Mouse (Mus musculus): Measurements from ENCODE around the gene Ube2t. TPM values are rescaled to one million over a fixed set of nuclear protein-coding genes. Genes with fewer than 3 reads are reported as not detected.
A peak's percentile ranks its signal among the peaks of the same experiment; 100 is the strongest.

Ube2t gene
- polyA plus RNA-seq, 1 experiment, result 2.7 TPM

GRCm38 (mm10) chr1:134995954-134996353, 33.6 kb downstream of the Ube2t start:
- Histone ChIP-seq H3K27me3 (ENCODE audit: control insufficient read depth, insufficient read depth, low read length) (no peaks in the 10 kb centered on the region), H3K4me3 (replicated peaks; ENCODE audit: insufficient read depth, low read depth, low read length) (no peak overlapping the region), H3K27ac (ENCODE audit: insufficient read depth, low read length) (no peak overlapping the region), H3K4me1 (ENCODE audit: control insufficient read depth, insufficient read depth, low read length) (no peaks in the 10 kb centered on the region; the same call in 1 of the 2 replicates)
- WGBS, result 33% methylated on average over 1 of the region's 1 CpGs
- DNase-seq, result no peak
- TF ChIP-seq CTCF (IDR thresholded peaks at IDR 0.05; ENCODE audit: borderline replicate concordance, insufficient read depth, low read depth, low read length), result no peak
- no peak for TF ChIP-seq POLR2A (IDR thresholded peaks at IDR 0.05; ENCODE audit: borderline replicate concordance, insufficient read depth, low read length)

- H3K27ac ChIP-seq (ENCODE audit: insufficient read depth, low read length), result no peak overlapping the region
- 82% methylated on average over 7 of the region's 7 CpGs for WGBS
- TF ChIP-seq POLR2A (IDR thresholded peaks at IDR 0.05; ENCODE audit: borderline replicate concordance, insufficient read depth, low read length) (no peak), CTCF (IDR thresholded peaks at IDR 0.05; ENCODE audit: borderline replicate concordance, insufficient read depth, low read depth, low read length) (no peak)
- H3K4me3 ChIP-seq (replicated peaks; ENCODE audit: insufficient read depth, low read depth, low read length), result no peak overlapping the region
- DNase-seq, result no peak
- no peaks in the 10 kb centered on the region; the same call in 1 of the 2 replicates for H3K4me1 ChIP-seq (ENCODE audit: control insufficient read depth, insufficient read depth, low read length)
- no peaks in the 10 kb centered on the region for H3K27me3 ChIP-seq (ENCODE audit: control insufficient read depth, insufficient read depth, low read length)
These were observed 34.1 kb downstream of the Ube2t start for GRCm38 (mm10) chr1:134996471-134996870.

DNA sequence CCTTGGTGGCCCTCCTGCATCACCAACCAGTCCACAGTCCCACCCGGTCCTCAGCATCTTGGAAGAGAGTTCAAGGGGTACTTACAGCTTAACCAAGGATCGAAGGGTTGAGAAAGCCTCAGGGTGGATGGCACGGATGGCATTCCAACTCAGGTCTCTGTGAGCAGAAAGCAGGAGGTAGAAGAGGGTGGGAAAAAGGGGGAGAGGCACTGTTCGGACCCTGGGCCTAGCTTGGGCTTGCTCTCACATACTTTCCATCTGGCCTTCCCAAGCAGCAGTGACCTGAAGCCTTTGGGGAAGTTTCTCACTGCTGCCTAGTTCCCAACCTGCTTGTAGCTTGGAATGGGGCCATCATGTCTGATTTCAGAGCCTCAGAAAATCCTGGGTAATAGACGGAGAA, 35.2 kb downstream of the Ube2t start:
- Histone ChIP-seq H3K4me3 (replicated peaks; ENCODE audit: insufficient read depth, low read depth, low read length) (no peak overlapping the region), H3K4me1 (ENCODE audit: control insufficient read depth, insufficient read depth, low read length) (no peaks in the 10 kb centered on the region; the same call in 1 of the 2 replicates), H3K27me3 (ENCODE audit: control insufficient read depth, insufficient read depth, low read length) (no peaks in the 10 kb centered on the region), H3K27ac (ENCODE audit: insufficient read depth, low read length) (no peak overlapping the region)
- no peak for TF ChIP-seq POLR2A (IDR thresholded peaks at IDR 0.05; ENCODE audit: borderline replicate concordance, insufficient read depth, low read length)
- TF ChIP-seq CTCF (IDR thresholded peaks at IDR 0.05; ENCODE audit: borderline replicate concordance, insufficient read depth, low read depth, low read length), result no peak
- 72% methylated on average over 5 of the region's 5 CpGs for WGBS
- no peak for DNase-seq

- TF ChIP-seq CTCF (IDR thresholded peaks at IDR 0.05; ENCODE audit: borderline replicate concordance, insufficient read depth, low read depth, low read length) (no peak), POLR2A (IDR thresholded peaks at IDR 0.05; ENCODE audit: borderline replicate concordance, insufficient read depth, low read length) (no peak)
- H3K27ac ChIP-seq (ENCODE audit: insufficient read depth, low read length), result no peak overlapping the region
- H3K27me3 ChIP-seq (ENCODE audit: control insufficient read depth, insufficient read depth, low read length), result no peaks in the 10 kb centered on the region
- H3K4me3 ChIP-seq (replicated peaks; ENCODE audit: insufficient read depth, low read depth, low read length), result no peak overlapping the region
- WGBS, result 35% methylated on average over 8 of the region's 8 CpGs
- DNase-seq, result peak in 1 of 2 experiments; percentile 25
- H3K4me1 ChIP-seq (ENCODE audit: control insufficient read depth, insufficient read depth, low read length), result no peaks in the 10 kb centered on the region; the same call in 1 of the 2 replicates
These were observed 35.9 kb downstream of the Ube2t start for GRCm38 (mm10) chr1:134998231-134998630.

GRCm38 (mm10) chr1:135000527-135000926, 38.2 kb downstream of the Ube2t start:
- 88% methylated on average over 9 of the region's 9 CpGs for WGBS
- H3K4me1 ChIP-seq (ENCODE audit: control insufficient read depth, insufficient read depth, low read length), result no peaks in the 10 kb centered on the region; the same call in 1 of the 2 replicates
- H3K27ac ChIP-seq (ENCODE audit: insufficient read depth, low read length), result no peak overlapping the region
- no peak overlapping the region for H3K4me3 ChIP-seq (replicated peaks; ENCODE audit: insufficient read depth, low read depth, low read length)
- TF ChIP-seq CTCF (IDR thresholded peaks at IDR 0.05; ENCODE audit: borderline replicate concordance, insufficient read depth, low read depth, low read length) (no peak), POLR2A (IDR thresholded peaks at IDR 0.05; ENCODE audit: borderline replicate concordance, insufficient read depth, low read length) (no peak)
- DNase-seq, result no peak
- no peaks in the 10 kb centered on the region for H3K27me3 ChIP-seq (ENCODE audit: control insufficient read depth, insufficient read depth, low read length)

GRCm38 (mm10) chr1:135003346-135003745, 41.0 kb downstream of the Ube2t start:
- no peak for TF ChIP-seq POLR2A (IDR thresholded peaks at IDR 0.05; ENCODE audit: borderline replicate concordance, insufficient read depth, low read length)
- H3K4me1 ChIP-seq (ENCODE audit: control insufficient read depth, insufficient read depth, low read length), result no peaks in the 10 kb centered on the region

GRCm38 (mm10) chr1:135005696-135006095, 43.3 kb downstream of the Ube2t start:
- 30% methylated on average over 7 of the region's 7 CpGs for WGBS
- no peak for TF ChIP-seq POLR2A (IDR thresholded peaks at IDR 0.05; ENCODE audit: borderline replicate concordance, insufficient read depth, low read length)
- no peak for TF ChIP-seq CTCF (IDR thresholded peaks at IDR 0.05; ENCODE audit: borderline replicate concordance, insufficient read depth, low read depth, low read length)
- H3K27me3 ChIP-seq (ENCODE audit: control insufficient read depth, insufficient read depth, low read length), result no peaks in the 10 kb centered on the region
- no peak overlapping the region for H3K27ac ChIP-seq (ENCODE audit: insufficient read depth, low read length)
- H3K4me3 ChIP-seq (replicated peaks; ENCODE audit: insufficient read depth, low read depth, low read length), result no peak overlapping the region
- no peaks in the 10 kb centered on the region for H3K4me1 ChIP-seq (ENCODE audit: control insufficient read depth, insufficient read depth, low read length)
- DNase-seq, result no peak

More at GRCm38 (mm10) chr1:135003346-135003745, 41.0 kb downstream of the Ube2t start:
- no peak for DNase-seq
- Histone ChIP-seq H3K4me3 (replicated peaks; ENCODE audit: insufficient read depth, low read depth, low read length) (no peak overlapping the region), H3K27ac (ENCODE audit: insufficient read depth, low read length) (no peak overlapping the region), H3K27me3 (ENCODE audit: control insufficient read depth, insufficient read depth, low read length) (no peaks in the 10 kb centered on the region)
- WGBS, result 40% methylated on average over 4 of the region's 4 CpGs

GRCm38 (mm10) chr1:135009833-135010232, 47.5 kb downstream of the Ube2t start:
- TF ChIP-seq POLR2A (IDR thresholded peaks at IDR 0.05; ENCODE audit: borderline replicate concordance, insufficient read depth, low read length), result no peak
- no peak for TF ChIP-seq CTCF (IDR thresholded peaks at IDR 0.05; ENCODE audit: borderline replicate concordance, insufficient read depth, low read depth, low read length)

More at GRCm38 (mm10) chr1:135009833-135010232, 47.5 kb downstream of the Ube2t start:
- H3K27me3 ChIP-seq (ENCODE audit: control insufficient read depth, insufficient read depth, low read length), result no peaks in the 10 kb centered on the region
- no peaks in the 10 kb centered on the region for H3K4me1 ChIP-seq (ENCODE audit: control insufficient read depth, insufficient read depth, low read length)
- DNase-seq, result no peak
- 36% methylated on average over 3 of the region's 3 CpGs for WGBS
- no peak overlapping the region for H3K4me3 ChIP-seq (replicated peaks; ENCODE audit: insufficient read depth, low read depth, low read length)
- no peak overlapping the region for H3K27ac ChIP-seq (ENCODE audit: insufficient read depth, low read length)

All from cerebellum, adult 2 months (tissue).